Mouse (Mus musculus) heart, adult 2 months (tissue): ENCODE measurements around the gene Prdx1.

ENCODE experiments used
- CTCF ChIP-seq: fragments of 200-600 bp; IDR thresholded peaks from 2 replicates; pipeline ENCODE4 v1.8.1; 2022; ENCODE audit warnings: antibody characterized with exemption, mild to moderate bottlenecking, moderate library complexity
- POLR2A ChIP-seq: fragments of 200-500 bp; IDR thresholded peaks from 2 replicates; pipeline ENCODE4 v1.6.1; 2011; ENCODE audit warnings: mild to moderate bottlenecking, low read depth, low read length, control low read depth; ENCODE audit not compliant: insufficient read depth

GRCm38 (mm10) chr4:116712536-116712935 lies 27.2 kb downstream of the Prdx1 start:
- no peak for TF ChIP-seq CTCF
- no peak for TF ChIP-seq POLR2A
